Mouse (Mus musculus): ENCODE results near the gene Parg. TPM values are rescaled to one million over a fixed set of nuclear protein-coding genes. Genes with fewer than 3 reads are reported as not detected.

Parg gene
- 10 to 100 TPM; 59.6 to 75.5 TPM for total RNA-seq (2023)

DNA sequence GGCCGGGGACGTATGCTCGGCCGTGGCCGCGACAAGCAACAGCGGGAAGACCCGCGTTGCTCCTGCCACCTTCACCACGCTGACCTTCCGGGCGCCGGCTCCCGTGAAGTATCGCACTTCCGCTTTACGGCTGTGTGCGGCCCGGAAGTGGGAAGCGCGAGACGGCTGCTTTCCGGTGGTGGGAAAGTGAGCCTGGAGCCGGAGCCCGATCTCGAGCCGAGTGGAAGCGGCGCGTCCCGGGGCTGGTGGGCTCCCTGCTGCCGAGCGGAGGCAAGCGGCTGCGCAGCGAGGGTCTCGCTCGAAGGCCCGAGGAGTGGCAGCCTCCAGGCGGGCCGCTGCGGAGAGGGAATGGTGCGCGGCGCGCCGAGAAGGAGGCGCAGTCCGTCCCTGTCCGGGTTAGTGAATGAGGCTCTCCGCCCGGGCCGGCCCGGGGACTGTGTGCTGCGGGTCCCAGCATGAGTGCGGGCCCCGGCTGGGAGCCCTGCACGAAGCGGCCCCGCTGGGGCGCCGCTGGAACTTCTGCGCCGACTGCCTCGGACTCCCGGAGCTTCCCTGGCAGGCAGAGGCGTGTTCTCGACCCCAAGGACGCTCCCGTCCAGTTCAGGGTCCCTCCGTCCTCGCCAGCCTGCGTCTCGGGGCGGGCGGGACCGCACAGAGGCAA, at the start of gene Parg, which contains the start of gene Timm23:
Gene Parg, plus strand, starts transcription at position 159 of the 661 bp plus-strand sequence.
Gene Timm23, minus strand, starts transcription at position 108 of the 661 bp plus-strand sequence.

DNA sequence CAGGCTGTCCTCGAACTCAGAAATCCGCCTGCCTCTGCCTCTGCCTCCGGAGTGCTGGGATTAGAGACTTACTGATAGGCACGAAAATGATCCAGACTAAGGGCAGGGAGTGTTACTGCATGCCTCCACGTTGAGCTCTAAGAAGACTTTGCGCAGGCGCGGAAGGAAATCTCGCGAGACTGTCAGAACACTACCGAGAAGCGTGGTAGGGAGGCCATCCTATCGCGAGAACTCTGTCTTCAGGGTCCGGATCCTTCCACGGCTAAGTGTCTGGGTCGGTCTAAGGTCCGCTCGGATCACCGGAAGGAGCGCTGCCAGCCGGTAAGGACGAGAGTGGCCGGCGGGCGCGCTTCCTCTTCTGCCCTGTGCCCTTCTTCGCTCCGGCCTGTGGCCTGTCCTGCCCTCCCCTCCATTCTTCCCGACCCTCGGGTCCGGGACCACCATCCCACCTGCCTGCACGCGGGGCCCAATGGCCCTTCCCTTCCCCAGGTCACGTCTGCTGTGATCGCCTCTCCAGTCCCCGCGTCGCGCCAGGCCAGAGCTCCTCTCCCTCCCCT, 42.0 kb upstream of the Parg start, which contains the start of gene Ncoa4:
Gene Ncoa4, plus strand, starts transcription at position 176 of the 557 bp plus-strand sequence.

DNA sequence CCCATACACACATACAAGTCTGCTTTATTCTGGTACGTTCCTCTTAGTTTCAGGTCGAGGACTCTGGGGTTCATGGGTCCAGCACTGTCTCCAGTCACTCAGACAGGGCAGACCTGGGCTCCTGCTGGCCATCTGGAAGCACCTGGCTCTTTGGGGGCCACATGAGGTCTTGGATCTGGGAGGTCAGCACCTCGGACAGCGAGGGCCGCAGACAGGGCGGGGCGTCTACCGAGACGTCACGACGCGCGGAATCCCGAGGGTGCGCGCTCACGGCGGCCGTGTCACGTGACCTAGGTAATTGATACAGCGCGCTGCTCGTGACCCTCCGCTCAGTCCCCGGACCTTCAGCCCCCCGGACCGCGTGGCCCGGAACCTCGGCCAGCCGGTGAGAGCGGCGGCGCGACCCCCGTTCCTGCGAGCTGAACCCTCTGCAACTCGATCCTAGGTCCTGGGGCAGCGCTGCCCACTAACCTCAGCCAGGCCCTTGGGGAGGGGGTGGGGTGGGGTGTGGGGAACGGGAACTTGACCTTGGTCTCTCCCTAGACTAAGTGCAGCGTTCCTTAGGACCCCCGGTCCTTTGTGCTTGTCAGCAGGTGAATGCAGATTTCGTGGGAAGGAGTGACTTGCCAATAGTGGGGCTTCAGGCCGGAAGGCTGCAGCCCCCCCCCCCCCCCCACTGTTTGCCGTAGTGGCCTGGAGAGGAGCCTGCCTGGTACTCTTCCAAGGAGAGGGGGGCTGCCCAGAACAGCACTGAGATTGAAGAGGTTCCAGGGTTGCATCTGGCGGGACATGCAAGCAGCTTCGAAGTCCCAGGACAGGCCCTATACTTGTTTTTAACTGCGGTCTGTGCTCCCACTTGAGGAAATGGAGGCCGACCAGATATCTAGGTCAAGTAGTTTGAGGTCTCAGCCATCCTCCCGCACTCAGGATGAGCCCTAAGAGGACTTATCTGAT, 120.3 kb downstream of the Parg start, which contains the start of gene Ogdhl:
Gene Ogdhl, plus strand, starts transcription at position 288 of the 954 bp plus-strand sequence.

Other genes starting within 250 kb of the Parg start
- not detected for gene Galnt15, start 173.0 kb upstream of the Parg start, total RNA-seq (2023)
- gene Oxnad1, start 116.6 kb upstream of the Parg start, total RNA-seq (2023), result 10 to 100 TPM; 11.0 to 15.1 TPM
- 10 to 100 TPM; 76.9 to 94.2 TPM for gene Dph3, start 116.2 kb upstream of the Parg start, total RNA-seq (2023)
- gene Msmb, start 59.9 kb upstream of the Parg start, total RNA-seq (2023), result not detected
- 10 to 100 TPM; 72.3 to 73.2 TPM for gene Ncoa4, start 42.1 kb upstream of the Parg start, total RNA-seq (2023)
- 10 to 100 TPM; 67.2 to 89.6 TPM for gene Timm23, start 51 bp upstream of the Parg start, total RNA-seq (2023)
- gene Ogdhl, start 120.1 kb downstream of the Parg start, total RNA-seq (2023), result not detected
- gene 1700024G13Rik, start 186.4 kb downstream of the Parg start, total RNA-seq (2023), result not detected

Measured in B cell, adult 67 days (primary cell).